Mouse (Mus musculus) megakaryocyte, embryonic 14.5 days (primary cell): ENCODE results near the gene Crabp2.

Experiments used
- FLI1 ChIP-seq: IDR thresholded peaks from 2 replicates; pipeline ENCODE4 v1.6.1; 2012; ENCODE audit warnings: low read length, inconsistent platforms, mixed read lengths
- GATA1 ChIP-seq: IDR thresholded peaks from 3 replicates; pipeline ENCODE4 v1.6.1; 2012; ENCODE audit warnings: mixed read lengths, low read length, inconsistent platforms, borderline replicate concordance

- no peak for TF ChIP-seq GATA1
- no peak for TF ChIP-seq FLI1
Measured at GRCm38 (mm10) chr3:87993436-87993835, 45.0 kb downstream of the Crabp2 start.
